Mouse (Mus musculus) neural tube, embryonic 10.5 days (tissue): Measurements from ENCODE around the gene Med22.

Experiments
- DNase-seq: peaks from one replicate; pipeline ENCODE4 v3.0.0-alpha.2; 2017; ENCODE audit warnings: low spot score; ENCODE audit errors: extremely low spot score

Med22 gene

GRCm38 (mm10) chr2:26910124-26910993 is at the start of gene Med22, which contains the start of gene Rpl7a:
Gene Med22 (minus strand): TSS chr2:26910677.
Gene Rpl7a (plus strand): TSS chr2:26910764.
- peak; percentile 99 for DNase-seq

GRCm38 (mm10) chr2:26957488-26957859 is 47.0 kb upstream of the Med22 start:
- no peak for DNase-seq

DNA sequence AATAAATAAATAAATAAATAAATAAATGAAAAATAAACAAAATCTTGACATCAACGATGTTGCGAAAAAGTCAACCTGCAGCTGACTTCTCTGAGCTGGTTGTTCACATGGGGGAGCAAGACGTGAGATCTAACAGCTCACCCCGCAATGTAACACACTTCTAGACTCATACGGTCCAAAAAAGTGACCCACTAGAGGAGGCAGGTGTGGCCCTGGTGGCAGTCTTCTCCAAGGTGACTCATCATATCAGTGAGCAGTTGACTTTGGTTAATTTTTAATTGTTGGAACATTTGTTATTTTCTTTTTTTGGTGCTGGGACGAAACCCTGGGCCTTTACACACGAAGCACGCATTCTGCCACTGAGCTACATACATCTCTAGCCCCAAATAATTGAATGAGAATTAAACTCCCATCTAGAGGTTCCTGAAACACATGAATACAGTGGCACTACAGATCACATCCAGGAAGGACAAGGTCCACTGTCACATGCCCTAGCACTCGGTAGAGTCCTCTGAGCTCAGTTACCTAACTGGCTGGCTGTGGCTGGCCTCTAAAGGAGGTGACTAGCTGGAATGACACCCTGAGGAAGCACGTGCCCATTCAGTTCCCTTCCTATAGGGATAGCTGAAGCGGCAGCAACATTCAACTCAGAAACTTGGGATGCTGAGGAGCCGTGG is 46.5 kb upstream of the Med22 start:
- no peak for DNase-seq

- DNase-seq: no peak
Observed at GRCm38 (mm10) chr2:26954735-26955395, 44.4 kb upstream of the Med22 start.

- DNase-seq: no peak
Observed at GRCm38 (mm10) chr2:26952866-26953265, 42.4 kb upstream of the Med22 start.

DNA sequence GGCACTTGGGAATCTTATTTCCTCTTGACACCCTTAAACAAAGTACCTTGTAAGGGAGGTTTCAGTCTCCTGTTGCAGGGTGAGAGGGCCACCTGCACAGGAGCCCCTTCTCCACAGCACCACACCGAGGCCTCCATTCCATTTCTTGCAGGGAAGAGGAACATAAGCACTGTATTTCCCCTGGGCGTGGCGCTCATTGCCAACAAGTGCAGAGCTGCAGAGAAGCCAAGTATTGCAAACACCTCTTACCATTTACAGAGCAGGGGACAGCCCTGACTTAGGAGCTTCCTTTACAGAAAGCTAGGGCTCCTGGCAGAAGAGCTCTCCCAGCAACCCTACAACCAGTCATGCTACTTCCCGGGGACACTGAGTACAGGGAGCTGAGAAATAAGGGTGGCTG is 41.7 kb upstream of the Med22 start:
- DNase-seq: no peak

DNA sequence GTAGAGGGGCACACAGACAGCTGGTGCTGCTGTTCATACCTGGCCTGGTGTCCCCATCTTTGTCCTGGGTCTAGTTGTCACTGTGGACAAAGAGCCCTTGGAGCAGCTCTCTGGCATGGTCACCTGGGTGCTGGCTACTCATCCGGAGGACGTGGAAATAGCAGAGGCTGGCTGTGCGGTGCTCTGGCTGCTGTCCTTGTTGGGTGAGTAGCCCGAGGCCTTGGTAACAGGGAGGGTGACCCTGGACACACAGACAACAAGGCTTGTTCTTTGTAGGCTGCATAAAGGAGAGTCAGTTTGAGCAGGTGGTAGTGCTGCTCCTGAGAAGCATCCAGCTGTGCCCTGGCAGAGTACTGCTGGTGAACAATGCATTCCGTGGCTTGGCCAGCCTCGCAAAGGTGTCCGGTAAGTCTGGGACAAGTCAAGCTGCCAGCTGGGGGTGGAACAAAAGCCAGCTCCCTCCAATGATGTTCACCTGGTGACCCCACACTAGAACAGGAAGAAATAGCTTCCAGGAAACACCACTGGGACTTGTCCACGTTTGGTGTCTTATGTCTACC is 40.9 kb upstream of the Med22 start:
- no peak for DNase-seq

DNA sequence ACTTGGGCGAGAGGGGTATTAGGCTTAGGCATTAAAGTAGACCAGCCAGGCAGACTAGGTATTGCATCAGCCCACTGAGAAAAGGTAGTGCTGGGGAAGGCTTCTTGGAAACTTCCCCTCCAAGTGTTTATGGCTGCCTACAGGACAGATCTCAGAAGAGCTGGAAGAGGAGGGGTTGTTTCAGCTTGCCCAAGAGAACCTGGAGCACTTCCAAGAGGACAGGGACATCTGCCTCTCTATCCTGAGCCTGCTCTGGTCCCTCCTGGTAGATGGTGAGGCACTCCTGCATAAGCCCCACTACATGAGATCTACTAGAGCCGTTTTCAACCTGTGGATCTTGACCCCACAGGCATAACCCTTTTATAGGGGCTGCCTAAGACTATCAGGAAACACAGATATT is 39.9 kb upstream of the Med22 start:
- DNase-seq: no peak

- DNase-seq: no peak
Observed at GRCm38 (mm10) chr2:26943253-26943652, 32.8 kb upstream of the Med22 start.

DNA sequence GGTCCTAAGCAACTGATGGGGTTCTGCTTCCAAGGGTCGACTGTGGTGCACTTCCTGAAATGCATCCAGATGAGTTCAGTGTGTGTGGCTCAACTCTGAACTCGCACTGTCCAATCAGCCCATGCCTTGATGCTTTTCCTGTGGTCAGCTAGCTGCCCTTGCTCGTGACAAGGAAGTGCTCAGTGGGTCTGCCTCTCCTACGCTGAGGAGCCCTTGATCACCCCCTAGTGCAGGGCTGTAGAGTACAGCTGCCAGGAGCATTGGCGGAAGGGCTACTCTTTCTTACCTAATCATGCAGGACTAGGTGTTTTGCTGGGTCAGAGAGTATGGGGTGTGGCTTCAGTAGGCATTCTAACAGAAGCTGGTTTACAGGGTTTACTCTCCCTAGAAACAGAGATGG is 31.1 kb upstream of the Med22 start:
- no peak for DNase-seq

- no peak for DNase-seq
Observed at GRCm38 (mm10) chr2:26936425-26936824, 25.9 kb upstream of the Med22 start.

- no peak for DNase-seq
Observed at GRCm38 (mm10) chr2:26935286-26935685, 24.8 kb upstream of the Med22 start.

DNA sequence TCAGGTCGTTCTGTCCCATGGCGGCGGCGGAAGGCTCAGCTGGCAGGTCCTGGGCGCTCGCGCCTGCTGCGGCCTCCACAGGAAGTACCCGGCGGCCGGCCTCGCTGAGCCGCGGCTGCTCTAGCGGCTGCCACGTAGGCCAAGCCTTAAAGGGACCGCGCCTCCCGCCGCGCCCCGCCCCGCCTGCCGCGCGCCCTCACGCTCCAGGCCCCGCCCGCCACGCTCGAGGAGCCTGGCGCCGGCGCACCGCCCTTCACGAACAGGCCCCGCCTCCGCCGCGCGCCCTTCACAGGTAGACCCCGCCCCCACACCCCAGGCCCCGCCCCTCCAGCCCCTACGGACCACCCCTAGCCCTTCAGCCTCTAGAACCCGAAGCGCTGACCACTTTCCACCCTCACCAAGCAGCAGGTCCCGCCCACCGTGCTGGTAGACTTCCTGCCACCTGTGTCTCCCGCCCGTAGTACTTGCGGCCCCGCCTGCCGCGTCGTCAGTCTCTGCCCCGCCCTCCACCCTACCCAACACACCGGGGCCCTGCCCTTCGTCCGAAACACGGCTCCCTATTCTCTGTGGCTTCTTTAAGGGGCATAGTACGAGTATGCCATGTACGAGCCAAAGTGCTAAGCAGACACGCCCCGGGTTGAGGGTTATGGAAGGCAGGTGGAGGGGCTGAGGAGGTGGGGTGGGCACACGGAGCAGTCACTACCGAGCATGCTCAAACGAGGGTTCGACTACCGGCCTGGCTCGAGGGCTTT is 23.0 kb upstream of the Med22 start, which contains the start of the genes Surf4 and Stkld1:
TSS of gene Surf4 (minus strand) at position 625 of the 752 bp plus-strand sequence.
TSS of gene Stkld1 (plus strand) at position 744 of the 752 bp plus-strand sequence.
- peak; percentile 93 for DNase-seq

DNA sequence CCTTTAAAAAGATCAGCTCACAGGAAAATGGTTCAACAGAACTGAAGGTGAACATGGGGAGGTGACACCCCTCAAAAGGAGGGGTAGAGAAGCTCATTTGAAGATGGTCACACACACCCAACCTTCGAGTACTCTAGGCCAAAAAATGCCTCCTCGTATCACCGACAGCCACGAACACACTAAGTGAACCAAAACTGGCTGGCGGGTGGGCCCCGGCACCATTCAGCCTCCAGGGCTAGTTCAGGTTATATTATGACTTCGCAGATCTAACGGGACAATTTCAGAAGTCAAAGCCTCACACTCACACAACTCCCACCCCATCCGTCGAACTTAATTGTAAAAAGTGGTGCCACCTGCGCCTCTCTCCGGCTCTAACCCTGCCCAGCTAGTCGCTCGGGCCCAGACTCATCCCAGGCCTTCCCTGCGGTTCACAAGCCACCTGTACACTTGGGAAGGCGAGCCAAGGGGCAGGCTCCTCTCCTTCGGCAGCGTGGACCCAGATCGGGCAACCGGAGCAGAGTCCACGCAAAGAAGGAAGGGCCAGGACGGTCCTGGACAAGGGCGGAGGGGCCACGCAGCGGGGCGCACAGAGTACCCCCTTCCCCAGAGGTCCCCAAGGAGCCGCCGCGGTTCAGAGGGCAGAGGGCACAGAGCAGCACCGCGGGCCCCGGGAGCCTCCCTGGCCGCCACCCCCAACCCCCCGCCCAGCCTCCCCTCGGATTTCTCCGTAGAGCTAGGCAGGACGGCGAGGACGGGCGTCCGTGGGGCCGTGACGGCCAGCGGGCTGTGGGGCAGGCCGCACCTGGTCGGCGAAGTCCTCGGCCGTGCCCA is 22.2 kb upstream of the Med22 start:
- no peak for DNase-seq

- peak; percentile 54 for DNase-seq
Observed at GRCm38 (mm10) chr2:26930390-26930789, 19.9 kb upstream of the Med22 start.

GRCm38 (mm10) chr2:26927745-26928476 is 17.4 kb upstream of the Med22 start:
- DNase-seq: no peak

GRCm38 (mm10) chr2:26921784-26922183 is 11.3 kb upstream of the Med22 start:
- no peak for DNase-seq

- no peak for DNase-seq
Observed at GRCm38 (mm10) chr2:26920190-26920855, 9.8 kb upstream of the Med22 start.

GRCm38 (mm10) chr2:26919684-26920083 is 9.2 kb upstream of the Med22 start:
- DNase-seq: no peak
